Mouse (Mus musculus) bone marrow, adult 2 months (tissue): ENCODE measurements around the gene Ago1. TPM values are rescaled to one million over a fixed set of nuclear protein-coding genes. Genes with fewer than 3 reads are reported as not detected.

Experiments used
- H3K27ac ChIP-seq: fragments of 200-500 bp; 2 replicates; pipeline ENCODE4 v1.5.1; 2012; ENCODE audit warnings: low read depth, mild to moderate bottlenecking, control low read depth, inconsistent platforms, low read length; ENCODE audit not compliant: control insufficient read depth, poor library complexity, insufficient read depth
- H3K4me1 ChIP-seq: fragments of 200-500 bp; 2 replicates; pipeline ENCODE4 v1.6.1; 2011; ENCODE audit warnings: low read length; ENCODE audit not compliant: control insufficient read depth, insufficient read depth
- H3K4me3 ChIP-seq: fragments of 200-500 bp; replicated peaks from 2 replicates; pipeline ENCODE3; 2011; ENCODE audit warnings: mild to moderate bottlenecking, low read depth, low read length, control low read depth; ENCODE audit not compliant: control insufficient read depth
- CTCF ChIP-seq: fragments of 200-500 bp; IDR thresholded peaks from 2 replicates; pipeline ENCODE4 v1.5.1; 2011; ENCODE audit warnings: low read length, control low read depth; ENCODE audit not compliant: control insufficient read depth, insufficient read depth
- POLR2A ChIP-seq: fragments of 200-500 bp; IDR thresholded peaks from 2 replicates; pipeline ENCODE4 v1.6.1; 2011; ENCODE audit warnings: low read depth, mild to moderate bottlenecking, control low read depth, low read length, borderline replicate concordance; ENCODE audit not compliant: control insufficient read depth
- WGBS: fragments of 180-500 bp; shearing (Covaris S2); methylation state at CpG from one replicate; pipeline ENCODE4 v1.1.7; 2018; 5-methylcytosine and 5-hydroxymethylcytosine counted together
- polyA plus RNA-seq: library from polyadenylated mRNA; stranded (reverse); fragments of >200 nt; gene quantifications from 2 replicates; pipeline ENCODE4 v1.2.4, GENCODE M21; 2011; ENCODE audit warnings: low replicate concordance; ENCODE audit not compliant: missing spikeins, insufficient read depth, insufficient read length

Ago1 gene
- polyA plus RNA-seq, 1 experiment = 15.4 TPM

DNA sequence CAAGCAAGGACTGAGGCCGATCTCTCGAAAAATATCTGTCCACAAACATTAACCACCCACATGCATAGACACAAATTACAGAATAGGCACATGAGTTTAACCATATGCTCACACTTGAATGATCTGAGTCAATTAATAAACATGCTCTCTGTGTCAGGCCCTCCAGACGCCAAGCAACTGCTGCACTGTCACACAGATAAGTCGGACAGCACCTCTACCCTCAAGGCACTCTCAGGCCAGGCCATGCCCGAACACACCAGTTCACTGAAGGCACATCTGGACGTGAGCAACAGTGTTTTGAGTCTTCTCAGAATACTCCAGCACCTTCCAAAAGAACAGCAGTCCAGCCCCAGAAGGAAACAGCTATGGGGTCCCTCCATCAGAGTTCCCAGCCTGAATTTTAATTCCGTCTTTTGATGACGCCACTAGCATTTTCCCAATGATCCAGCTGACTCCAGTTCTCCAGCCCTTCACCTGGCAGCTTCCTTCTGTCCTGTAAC lies 2.1 kb downstream of the Ago1 start:
- Histone ChIP-seq H3K4me1 (no peaks in the 10 kb centered on the region), H3K4me3 (no peak overlapping the region), H3K27ac (no peak overlapping the region)
- 77% methylated on average over 8 of the region's 8 CpGs for WGBS
- TF ChIP-seq CTCF (no peak), POLR2A (no peak)

DNA sequence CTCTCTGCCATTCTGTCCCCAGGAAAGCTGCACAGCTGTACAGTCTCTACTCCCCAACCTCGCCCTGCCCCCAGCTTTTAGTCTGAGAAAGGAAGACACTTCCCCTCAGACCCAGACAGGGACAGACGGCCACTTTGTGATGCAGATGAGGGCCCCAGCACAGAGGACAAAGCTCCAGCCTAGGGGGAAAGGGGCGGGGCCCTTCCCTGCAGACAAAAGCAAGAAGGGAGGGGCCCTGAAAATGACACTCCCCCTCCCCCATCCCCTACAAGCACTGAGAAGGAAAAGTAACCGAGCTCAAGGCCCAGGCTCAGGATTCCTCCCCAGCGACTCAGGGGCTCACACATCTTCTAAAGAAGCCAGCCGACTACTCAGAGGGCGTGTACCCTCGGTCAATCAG lies 2.5 kb downstream of the Ago1 start:
- Histone ChIP-seq H3K27ac (no peak overlapping the region), H3K4me3 (no peak overlapping the region), H3K4me1 (no peaks in the 10 kb centered on the region)
- TF ChIP-seq POLR2A (no peak), CTCF (no peak)
- WGBS = 46% methylated on average over 8 of the region's 8 CpGs

DNA sequence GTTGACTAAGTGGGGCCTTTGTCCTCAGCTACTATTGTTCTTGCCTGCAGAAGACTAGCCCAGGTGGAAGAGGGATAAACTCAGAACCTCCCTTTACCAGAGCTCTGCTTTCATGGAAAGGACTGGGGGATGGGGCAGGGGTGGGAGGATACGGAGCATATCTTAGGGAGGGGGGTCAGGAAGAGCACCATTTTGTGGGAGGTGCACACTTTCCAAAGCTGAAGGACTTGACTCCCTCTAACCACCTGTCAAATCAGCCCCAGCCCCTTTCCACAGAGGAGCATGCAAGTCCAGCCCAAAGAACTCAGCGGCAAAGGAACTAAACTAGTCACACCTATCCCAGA lies 3.5 kb downstream of the Ago1 start:
- 85% methylated on average over 2 of the region's 2 CpGs for WGBS
- Histone ChIP-seq H3K27ac (no peak overlapping the region), H3K4me3 (no peak overlapping the region), H3K4me1 (no peaks in the 10 kb centered on the region)
- TF ChIP-seq POLR2A (no peak), CTCF (no peak)

DNA sequence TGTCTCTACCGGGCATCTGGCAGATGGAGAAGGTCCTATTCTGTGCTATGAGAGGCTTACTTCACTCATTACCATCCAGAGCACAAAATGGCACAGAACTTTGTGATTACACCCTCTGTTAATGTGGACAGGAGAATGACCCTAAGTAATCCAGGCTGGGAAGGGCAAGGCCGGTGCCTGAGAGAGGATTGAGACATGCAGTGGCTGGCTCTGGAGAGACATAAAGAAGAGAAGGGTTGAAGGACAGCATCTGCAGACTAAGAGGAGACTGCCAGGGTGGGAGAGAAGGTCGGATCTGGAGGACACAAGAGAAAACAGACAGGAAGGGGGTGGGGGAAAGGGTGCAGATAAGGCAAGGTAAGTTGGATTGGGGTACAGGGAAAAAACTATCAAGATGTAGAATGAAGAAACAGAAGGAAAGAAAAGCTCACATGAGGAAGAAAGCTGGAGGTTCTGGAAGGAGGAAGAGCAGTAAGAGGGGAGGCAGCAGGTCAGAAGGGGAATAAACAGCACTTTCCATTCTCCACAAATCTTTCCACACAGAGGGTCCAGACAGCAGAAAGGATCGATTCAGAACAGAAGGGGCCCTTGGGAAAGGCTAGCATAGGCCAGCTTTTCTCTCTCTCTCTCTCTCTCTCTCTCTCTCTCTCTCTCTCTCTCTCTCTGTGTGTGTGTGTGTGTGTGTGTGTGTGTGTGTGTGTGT lies 4.0 kb downstream of the Ago1 start:
- Histone ChIP-seq H3K4me3 (no peak overlapping the region), H3K27ac (no peak overlapping the region), H3K4me1 (no peaks in the 10 kb centered on the region)
- WGBS = 42% methylated on average over 4 of the region's 4 CpGs
- TF ChIP-seq POLR2A (no peak), CTCF (no peak)

DNA sequence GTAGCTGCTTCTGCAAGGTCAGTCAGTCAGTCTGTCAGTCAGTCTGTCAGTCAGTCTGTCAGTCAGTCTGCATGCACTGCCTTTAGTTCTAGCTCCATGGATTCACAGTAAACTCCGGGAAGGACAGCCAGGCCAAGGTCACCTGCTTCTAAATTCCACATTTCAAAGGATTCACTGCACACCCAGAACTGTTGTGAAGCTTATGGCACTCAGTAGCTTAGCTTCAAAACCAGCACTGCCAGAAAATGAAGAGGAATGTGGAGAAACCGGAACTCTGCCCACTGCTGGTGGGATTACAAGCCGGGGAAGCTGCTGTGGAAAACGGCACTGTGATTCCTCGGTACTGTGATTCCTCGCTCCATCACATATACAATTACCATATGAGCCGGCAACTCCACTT lies 12.9 kb downstream of the Ago1 start:
- no peak for TF ChIP-seq POLR2A
- no peak for TF ChIP-seq CTCF

DNA sequence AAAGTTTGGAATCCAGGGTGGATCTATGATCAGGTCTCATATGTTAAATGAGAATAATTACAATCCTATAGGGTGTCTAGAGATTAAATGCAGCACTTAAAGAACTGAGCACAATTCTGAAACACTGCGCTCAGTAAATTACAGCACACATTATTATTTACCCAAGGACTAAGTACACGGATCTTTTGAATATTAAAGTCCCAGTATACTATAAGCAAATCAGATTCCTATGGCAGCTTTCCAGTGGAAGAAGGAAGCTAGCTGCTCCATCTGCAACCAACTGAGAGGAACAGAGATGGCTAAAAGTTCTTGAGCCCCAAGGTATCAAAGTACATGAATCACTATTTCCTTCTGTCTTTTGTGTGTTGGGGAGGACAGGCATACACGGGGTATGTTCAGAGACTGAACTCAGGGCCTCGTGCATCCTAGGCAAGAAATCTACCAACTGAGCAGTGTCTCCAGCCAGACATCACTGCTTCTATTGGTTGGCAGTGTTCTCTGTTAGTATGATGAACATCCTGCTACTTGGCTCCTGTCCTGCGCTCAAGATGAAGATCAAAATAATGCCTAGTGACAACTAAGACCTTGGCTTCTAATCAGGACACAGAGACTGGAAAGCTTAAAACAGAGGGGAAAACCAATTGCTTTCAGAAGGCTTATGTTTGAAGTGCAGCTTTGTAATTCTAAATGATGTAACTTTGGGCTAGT lies 13.7 kb downstream of the Ago1 start:
- no peaks in the 10 kb centered on the region; the same call in 1 of the 2 replicates for H3K4me1 ChIP-seq
- no peak overlapping the region for H3K4me3 ChIP-seq
- WGBS = 91% methylated on average over 5 of the region's 5 CpGs
- TF ChIP-seq CTCF (no peak), POLR2A (no peak)
- H3K27ac ChIP-seq = no peak overlapping the region

More for the DNA sequence above, 12.9 kb downstream of the Ago1 start:
- 93% methylated on average over 7 of the region's 7 CpGs for WGBS
- H3K4me1 ChIP-seq = no peaks in the 10 kb centered on the region; the same call in 1 of the 2 replicates
- no peak overlapping the region for H3K4me3 ChIP-seq
- no peak overlapping the region for H3K27ac ChIP-seq

DNA sequence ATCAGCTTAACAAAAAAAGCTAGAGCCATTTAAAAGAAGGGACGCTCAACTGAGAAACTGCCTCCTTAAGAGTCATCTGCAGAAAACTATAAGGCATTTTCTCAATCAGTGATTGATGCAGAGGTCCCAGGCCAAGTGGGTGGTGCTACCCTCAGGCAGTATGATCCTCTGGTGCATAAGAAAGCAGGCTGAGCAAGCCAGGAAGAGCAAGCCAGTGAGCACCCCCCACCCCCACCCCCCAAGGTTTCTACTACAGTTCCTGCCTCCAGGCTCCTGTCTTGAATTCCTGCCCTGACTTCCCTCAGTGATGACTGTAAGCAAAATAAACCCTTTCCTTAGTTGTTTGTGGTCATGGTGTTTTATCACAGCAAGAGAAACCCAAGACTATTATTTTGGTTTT lies 18.1 kb downstream of the Ago1 start:
- WGBS = 85% methylated on average over 1 of the region's 1 CpGs
- no peak for TF ChIP-seq POLR2A
- TF ChIP-seq CTCF = no peak
- Histone ChIP-seq H3K4me3 (no peak overlapping the region), H3K4me1 (no peaks in the 10 kb centered on the region), H3K27ac (no peak overlapping the region)

DNA sequence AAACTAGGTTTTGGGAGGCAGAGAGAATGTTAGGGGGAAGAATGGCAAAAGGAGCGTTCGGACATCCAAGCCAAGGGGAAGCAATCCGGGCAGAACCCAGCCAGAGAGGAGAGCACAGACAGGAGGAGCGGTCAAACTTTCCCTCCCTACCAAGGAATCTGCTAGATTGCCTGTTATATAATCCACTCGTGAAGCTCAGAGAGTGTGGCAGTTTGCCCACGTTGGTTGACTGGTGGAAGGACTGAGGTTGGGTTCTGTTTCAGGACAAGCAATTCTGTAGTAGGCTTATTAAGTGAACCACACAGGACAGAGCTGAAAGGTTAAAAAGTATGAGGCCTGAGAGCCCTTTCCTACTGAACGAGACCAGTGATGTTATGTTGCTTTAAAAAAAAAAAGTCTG lies 21.3 kb downstream of the Ago1 start:
- WGBS = 81% methylated on average over 7 of the region's 7 CpGs
- no peak for TF ChIP-seq CTCF
- TF ChIP-seq POLR2A = no peak
- Histone ChIP-seq H3K4me1 (no peaks in the 10 kb centered on the region), H3K27ac (no peak overlapping the region), H3K4me3 (no peak overlapping the region)
